Mouse (Mus musculus) forelimb bud, embryonic 11.5 days (tissue): Measurements from ENCODE around the gene 4932438A13Rik.

Experiments used
- DNase-seq: peaks from one replicate; pipeline ENCODE4 v3.0.0-alpha.2; 2012; ENCODE audit warnings: low read depth, low spot score

Gene 4932438A13Rik

GRCm38 (mm10) chr3:36918322-36918721 lies 55.4 kb downstream of the 4932438A13Rik start:
- no peak for DNase-seq

GRCm38 (mm10) chr3:36941572-36941971 lies 78.7 kb downstream of the 4932438A13Rik start:
- no peak for DNase-seq

- DNase-seq: no peak
These were observed 79.2 kb downstream of the 4932438A13Rik start for GRCm38 (mm10) chr3:36942108-36942507.

- DNase-seq: no peak
These were observed 80.8 kb downstream of the 4932438A13Rik start for GRCm38 (mm10) chr3:36943706-36944105.

GRCm38 (mm10) chr3:37037979-37038378 lies 175.1 kb downstream of the 4932438A13Rik start:
- DNase-seq: no peak

GRCm38 (mm10) chr3:37039811-37040210 lies 176.9 kb downstream of the 4932438A13Rik start:
- no peak for DNase-seq

GRCm38 (mm10) chr3:37051491-37051890 lies 188.6 kb downstream of the 4932438A13Rik start:
- DNase-seq: no peak

- no peak for DNase-seq
These were observed 200.5 kb downstream of the 4932438A13Rik start, which contains the start of gene Adad1 for GRCm38 (mm10) chr3:37063406-37063805. Gene Adad1 (plus strand): TSS chr3:37063527.

- no peak for DNase-seq
These were observed 210.3 kb downstream of the 4932438A13Rik start for GRCm38 (mm10) chr3:37073211-37073610.

- no peak for DNase-seq
These were observed 222.0 kb downstream of the 4932438A13Rik start for GRCm38 (mm10) chr3:37084860-37085259.

- DNase-seq: no peak
These were observed 227.8 kb downstream of the 4932438A13Rik start for GRCm38 (mm10) chr3:37090721-37091120.
